12 mouse cellular contexts compared by ENCODE assay signal in genomic region chr15:7669631-7670030, GRCm38 (mm10).
"Had no signal": no experiment of that assay in that cellular context is flagged by ENCODE, and none has a peak within 500 bp of the region (broad histone marks: within the 10 kb centered on the region; RNA-seq: fewer than 3 reads in every experiment).

No protein-coding gene starts in this region.

- H3K4me1 ChIP-seq: liver, embryonic 13.5 days had no signal

- H3K36me3 ChIP-seq: limb, embryonic 13.5 days; liver, embryonic 13.5 days had no signal

- H3K9me3 ChIP-seq: limb, embryonic 13.5 days; liver, embryonic 13.5 days had no signal

- H3K27ac ChIP-seq: limb, embryonic 13.5 days; liver, embryonic 13.5 days had no signal

- H3K27me3 ChIP-seq: limb, embryonic 13.5 days; liver, embryonic 13.5 days had no signal

- H3K9ac ChIP-seq: limb, embryonic 13.5 days; liver, embryonic 13.5 days had no signal

- H3K4me2 ChIP-seq: limb, embryonic 13.5 days; liver, embryonic 13.5 days; midbrain, embryonic 11.5 days had no signal

- DNase-seq: kidney, postnatal 10 days; kidney, postnatal 4 days; left cerebral cortex, postnatal 4 days; liver, embryonic 13.5 days; lung, adult 2 months; lung, postnatal 14 days; lung, postnatal 4 days; midbrain, embryonic 14.5 days; thymus, adult 18-20 months; thymus, postnatal 36 days had no signal

- H3K4me3 ChIP-seq: limb, embryonic 13.5 days; liver, embryonic 13.5 days had no signal
